In the genomic region with DNA sequence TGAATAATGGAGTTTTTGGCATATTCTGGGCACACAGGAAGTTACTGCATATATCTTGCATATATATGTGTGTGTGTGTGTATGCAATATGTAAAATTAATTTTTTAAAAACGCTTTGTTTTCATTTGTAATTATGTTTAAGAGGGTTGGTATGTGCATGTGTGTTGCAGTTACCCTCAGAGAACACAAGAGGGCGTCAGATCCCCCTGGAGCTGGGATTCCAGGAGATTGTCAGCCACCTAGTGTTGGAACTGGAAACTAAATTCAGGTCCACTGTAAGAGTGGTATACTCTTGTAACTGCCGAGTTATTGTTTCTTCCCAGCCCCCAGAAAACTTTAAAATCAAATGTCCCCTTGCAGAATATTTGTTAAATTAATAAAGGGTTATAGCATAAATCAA, we compare ENCODE assay signal across 8 mouse cellular contexts. TPM values are rescaled to one million over a fixed set of nuclear protein-coding genes. Genes with fewer than 3 reads are reported as not detected.
A peak's percentile ranks its signal among the peaks of the same experiment; 100 is the strongest.
DNase-seq lines count a peak whose midpoint lies in the region; ATAC-seq lines count a peak whose summit lies in the region.

No protein-coding gene starts in this region.

- no peak for ATAC-seq in hindbrain, embryonic 11.5 days (ENCODE audit: low FRiP score)
- ATAC-seq in monocyte, adult 5-6 weeks (replicated peaks; ENCODE audit: insufficient number of reproducible peaks, low FRiP score, low TSS enrichment, poor library complexity, severe bottlenecking), result no peak

- no peak overlapping the region for H3K4me3 ChIP-seq in hindbrain, embryonic 11.5 days (ENCODE audit: low read depth, low read length)
- no peak overlapping the region for H3K4me3 ChIP-seq in hindbrain, embryonic 10.5 days

- no peak overlapping the region for H3K4me2 ChIP-seq in hindbrain, embryonic 11.5 days (replicated peaks; ENCODE audit: low read depth, low read length)

- no peak overlapping the region for H3K9ac ChIP-seq in hindbrain, embryonic 11.5 days (ENCODE audit: low read depth, low read length)

- H3K27me3 ChIP-seq in hindbrain, embryonic 11.5 days (ENCODE audit: control insufficient read depth, insufficient read depth, low read length), result no peaks in the 10 kb centered on the region
- H3K27me3 ChIP-seq in hindbrain, embryonic 10.5 days (ENCODE audit: insufficient read depth, poor library complexity, severe bottlenecking), result no peaks in the 10 kb centered on the region

- H3K4me1 ChIP-seq in hindbrain, embryonic 11.5 days (replicated peaks; ENCODE audit: control insufficient read depth, insufficient read depth, low read length), result no peaks in the 10 kb centered on the region
- H3K4me1 ChIP-seq in hindbrain, embryonic 10.5 days (replicated peaks), result no peaks in the 10 kb centered on the region

- DNase-seq in hindbrain, embryonic 11.5 days (ENCODE audit: low spot score), result peak; percentile 63
- DNase-seq in hindbrain, embryonic 10.5 days (ENCODE audit: low spot score), result no peak
- DNase-seq in 3T3-L1 (ENCODE audit: low read depth, low spot score), result peak; percentile 71
- DNase-seq in Muller cell, postnatal 12 days (ENCODE audit: inconsistent ontology term), result peak; percentile 42
- peak; percentile 55 to 63 for DNase-seq in kidney, postnatal 36 days
- no peak for DNase-seq in cerebellum, adult 18-20 months
- DNase-seq in left cerebral cortex, adult 11 months (ENCODE audit: low spot score), result no peak

- H3K36me3 ChIP-seq in hindbrain, embryonic 11.5 days (ENCODE audit: control insufficient read depth, insufficient read depth, low read length), result peaks cover 30% of the 10 kb centered on the region
- H3K36me3 ChIP-seq in hindbrain, embryonic 10.5 days, result peaks cover 98% of the 10 kb centered on the region

- no peaks in the 10 kb centered on the region for H3K9me3 ChIP-seq in hindbrain, embryonic 11.5 days (ENCODE audit: control insufficient read depth, low read length)
- no peaks in the 10 kb centered on the region for H3K9me3 ChIP-seq in hindbrain, embryonic 10.5 days

- H3K27ac ChIP-seq in hindbrain, embryonic 11.5 days (ENCODE audit: low read depth, low read length), result no peak overlapping the region
- no peak overlapping the region for H3K27ac ChIP-seq in hindbrain, embryonic 10.5 days

- 56% methylated on average over 3 of the region's 3 CpGs for WGBS in hindbrain, embryonic 11.5 days
- 60% methylated on average over 3 of the region's 3 CpGs for WGBS in hindbrain, embryonic 10.5 days

RNA-seq across cellular contexts. Expression of a gene that starts 46.6 kb away (rescaled TPM):
- polyA plus RNA-seq in hindbrain, embryonic 11.5 days (2014; fragmentation: Nextera tagmentation; extraction: Ambion mirVana), result 3.5 and 4.6 TPM in 2 replicates
- polyA plus RNA-seq in hindbrain, embryonic 10.5 days (2016; fragmentation: Nextera tagmentation; extraction: Ambion mirVana), result 2.2 and 2.7 TPM in 2 replicates
- total RNA-seq in monocyte, adult 5-6 weeks (2017), result 90.8 to 132 TPM (median 114 TPM) in 3 replicates

Comparison
In these comparisons a context has a peak if more than half of its experiments do, and no peak if none do; other contexts are left out.
1. DNase-seq: peak in hindbrain, embryonic 11.5 days (single experiment), 3T3-L1 (single experiment), Muller cell, postnatal 12 days (single experiment) and kidney, postnatal 36 days (2 of 2); none in hindbrain, embryonic 10.5 days (single experiment), cerebellum, adult 18-20 months (0 of 2) and left cerebral cortex, adult 11 months (single experiment).